Mouse (Mus musculus): Measurements from ENCODE around the gene Gm5797.
"Not testable (repeated sequence)": the region's sequence is repeated elsewhere in the genome, so short reads cannot be mapped to it uniquely, and the experiment has no call there.

Gene Gm5797

DNA sequence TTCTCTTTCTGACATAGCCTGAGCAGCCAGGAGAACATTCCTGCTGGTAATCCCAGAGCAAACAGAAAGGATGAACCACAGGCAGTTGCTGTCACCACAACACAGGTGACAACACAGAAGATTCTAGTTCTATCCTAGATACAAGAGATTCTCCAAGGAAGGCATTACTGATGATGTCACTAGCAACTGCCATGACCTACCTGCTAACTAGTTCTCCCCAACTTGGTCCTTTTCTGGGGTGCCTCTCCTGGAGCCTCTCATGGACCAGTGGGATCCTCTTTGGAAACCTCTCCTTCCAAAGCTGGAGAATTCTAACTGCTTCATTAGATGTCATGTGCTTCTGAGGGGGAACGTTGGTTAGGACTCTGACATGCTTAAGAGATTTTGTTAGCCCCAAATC lies at the start of gene Gm5797:
Gene Gm5797, minus strand, starts transcription at position 101 of the 400 bp plus-strand sequence.
- DNase-seq, result not testable (repeated sequence)

- not testable (repeated sequence) for DNase-seq
Measured at GRCm38 (mm10) chr14:7365034-7365433, 32.8 kb upstream of the Gm5797 start, which contains the start of gene Gm8374. Gm8374 (minus strand) TSS chr14:7365134.

DNA sequence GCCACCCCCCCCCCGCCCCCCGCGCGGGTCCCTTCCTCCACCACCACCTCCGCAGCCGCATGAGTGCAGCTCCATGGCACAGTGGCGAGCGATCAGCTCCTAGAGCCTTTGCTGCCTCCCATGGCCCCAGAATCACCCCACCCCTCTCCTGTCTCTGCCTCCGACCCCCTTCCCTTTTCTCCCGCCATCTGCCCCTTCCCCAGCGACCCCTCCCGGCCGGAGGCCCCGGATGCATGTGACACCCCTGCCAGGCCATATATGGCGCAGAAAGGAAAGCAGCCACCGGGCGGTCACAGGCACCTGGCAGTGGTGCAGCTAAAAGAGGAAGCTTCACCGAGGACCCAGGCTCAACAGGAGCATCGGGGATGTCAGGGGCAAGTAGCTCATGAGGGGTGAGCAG lies 17.1 kb downstream of the Gm5797 start:
- DNase-seq, result not testable (repeated sequence)

- DNase-seq, result not testable (repeated sequence)
Measured at GRCm38 (mm10) chr14:7314661-7315060, 17.5 kb downstream of the Gm5797 start, which contains the start of gene Gm3739. Gm3739 (minus strand) TSS chr14:7315049.
